Mouse (Mus musculus) hindbrain, embryonic 15.5 days (tissue): ENCODE results near the gene Rbms1. TPM values are rescaled to one million over a fixed set of nuclear protein-coding genes. Genes with fewer than 3 reads are reported as not detected.

Experiments used
- ATAC-seq: fragments of 200-750 bp; cut with Nextera tagmentation; 2 replicates; pipeline ENCODE4 v1.8.0; 2017; ENCODE audit warnings: low read depth, moderate number of reproducible peaks, moderate TSS enrichment; ENCODE audit not compliant: low FRiP score
- H3K27ac ChIP-seq: fragments of 300-500 bp; sonication (generic); replicated peaks from 2 replicates; pipeline ENCODE4 v1.5.1; 2015; ENCODE audit warnings: mild to moderate bottlenecking, inconsistent platforms
- H3K27me3 ChIP-seq: fragments of 300-500 bp; sonication (generic); 2 replicates; pipeline ENCODE4 v1.6.1; 2015; ENCODE audit warnings: control low read depth, inconsistent platforms
- H3K36me3 ChIP-seq: fragments of 300-500 bp; sonication (generic); 2 replicates; pipeline ENCODE4 v1.6.1; 2015; ENCODE audit warnings: control low read depth, inconsistent platforms
- H3K4me1 ChIP-seq: fragments of 300-500 bp; sonication (generic); replicated peaks from 2 replicates; pipeline ENCODE4 v1.6.1; 2015; ENCODE audit warnings: control low read depth, inconsistent platforms
- H3K4me2 ChIP-seq: fragments of 300-500 bp; sonication (generic); 2 replicates; pipeline ENCODE4 v1.6.1; 2015; ENCODE audit warnings: moderate library complexity, mild to moderate bottlenecking, inconsistent platforms
- H3K4me3 ChIP-seq: fragments of 300-500 bp; sonication (generic); 2 replicates; pipeline ENCODE4 v1.5.1; 2015; ENCODE audit warnings: mild to moderate bottlenecking, inconsistent platforms
- H3K9ac ChIP-seq: fragments of 300-500 bp; sonication (generic); 2 replicates; pipeline ENCODE4 v1.6.1; 2015; ENCODE audit warnings: inconsistent platforms
- H3K9me3 ChIP-seq: fragments of 300-500 bp; sonication (generic); 2 replicates; pipeline ENCODE4 v1.6.1; 2016; ENCODE audit warnings: control low read depth, inconsistent platforms
- WGBS: fragments of 180-500 bp; shearing (Covaris S2); methylation state at CpG from one replicate; pipeline ENCODE4 v1.1.7; 2015; 5-methylcytosine and 5-hydroxymethylcytosine counted together
- polyA plus RNA-seq: library from polyadenylated mRNA; unstranded; fragments of >200 nt; fragmentation: Nextera tagmentation; extraction: Ambion mirVana; gene quantifications from 2 replicates; pipeline ENCODE4 v1.2.1, GENCODE M21; 2015

Gene Rbms1
- polyA plus RNA-seq, 1 experiment from 2014 or later: 77.7 TPM

- no peak for ATAC-seq
- 33% methylated on average over 4 of the region's 4 CpGs for WGBS
Observed at GRCm38 (mm10) chr2:60870450-60870849, 92.5 kb downstream of the Rbms1 start.

GRCm38 (mm10) chr2:60869001-60869743 lies 93.8 kb downstream of the Rbms1 start:
- 83% methylated on average over 12 of the region's 12 CpGs for WGBS
- Histone ChIP-seq H3K27ac (no peak overlapping the region), H3K4me2 (no peak overlapping the region), H3K27me3 (no peaks in the 10 kb centered on the region), H3K9ac (no peak overlapping the region), H3K4me1 (peaks cover 19% of the 10 kb centered on the region), H3K4me3 (no peak overlapping the region), H3K9me3 (no peaks in the 10 kb centered on the region), H3K36me3 (no peaks in the 10 kb centered on the region)
- ATAC-seq: no peak

More at GRCm38 (mm10) chr2:60870450-60870849, 92.5 kb downstream of the Rbms1 start:
- Histone ChIP-seq H3K4me1 (peaks cover 10% of the 10 kb centered on the region; the same call in 1 of the 2 replicates), H3K4me3 (no peak overlapping the region), H3K36me3 (no peaks in the 10 kb centered on the region), H3K9ac (no peak overlapping the region), H3K9me3 (no peaks in the 10 kb centered on the region), H3K27ac (no peak overlapping the region), H3K27me3 (no peaks in the 10 kb centered on the region), H3K4me2 (no peak overlapping the region)

- 78% methylated on average over 4 of the region's 4 CpGs for WGBS
- ATAC-seq: no peak
- H3K4me3 ChIP-seq: no peak overlapping the region
Observed at GRCm38 (mm10) chr2:60868060-60868662, 94.8 kb downstream of the Rbms1 start.

DNA sequence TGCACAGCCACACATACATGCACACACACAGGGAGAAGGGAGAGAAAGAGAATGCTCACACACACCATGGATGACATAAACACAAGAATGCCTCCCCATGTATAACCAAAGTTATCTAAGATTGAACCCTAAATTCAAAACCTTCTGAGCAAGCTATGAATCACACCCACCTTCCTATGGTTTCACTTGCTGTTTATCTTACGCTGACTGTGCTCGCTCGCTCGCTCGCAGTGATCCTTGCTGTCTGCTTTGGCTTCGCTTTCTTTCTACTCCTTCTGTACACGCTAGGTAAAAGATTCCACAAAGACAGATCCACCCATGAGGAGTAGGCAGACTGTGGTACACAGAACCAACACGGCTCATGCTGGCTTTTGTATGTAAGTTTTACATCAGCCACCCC lies 95.7 kb downstream of the Rbms1 start:
- H3K9ac ChIP-seq: no peak overlapping the region
- ATAC-seq: no peak
- no peaks in the 10 kb centered on the region for H3K27me3 ChIP-seq
- H3K9me3 ChIP-seq: no peaks in the 10 kb centered on the region
- WGBS: 96% methylated on average over 8 of the region's 8 CpGs
- H3K4me3 ChIP-seq: no peak overlapping the region
- no peak overlapping the region for H3K27ac ChIP-seq
- no peaks in the 10 kb centered on the region for H3K36me3 ChIP-seq
- peaks cover 23% of the 10 kb centered on the region for H3K4me1 ChIP-seq
- H3K4me2 ChIP-seq: no peak overlapping the region

More at GRCm38 (mm10) chr2:60868060-60868662, 94.8 kb downstream of the Rbms1 start:
- H3K27ac ChIP-seq: no peak overlapping the region
- peaks cover 23% of the 10 kb centered on the region for H3K4me1 ChIP-seq
- no peaks in the 10 kb centered on the region for H3K27me3 ChIP-seq
- H3K4me2 ChIP-seq: no peak overlapping the region
- no peaks in the 10 kb centered on the region for H3K36me3 ChIP-seq
- H3K9ac ChIP-seq: no peak overlapping the region
- no peaks in the 10 kb centered on the region for H3K9me3 ChIP-seq

GRCm38 (mm10) chr2:60865869-60866268 lies 97.1 kb downstream of the Rbms1 start:
- 90% methylated on average over 1 of the region's 1 CpGs for WGBS

GRCm38 (mm10) chr2:60864977-60865376 lies 98.0 kb downstream of the Rbms1 start:
- Histone ChIP-seq H3K9me3 (no peaks in the 10 kb centered on the region), H3K27me3 (no peaks in the 10 kb centered on the region), H3K4me3 (no peak overlapping the region), H3K27ac (no peak overlapping the region), H3K4me1 (peaks cover 20% of the 10 kb centered on the region), H3K9ac (no peak overlapping the region), H3K36me3 (no peaks in the 10 kb centered on the region), H3K4me2 (no peak overlapping the region)
- no peak for ATAC-seq
- 67% methylated on average over 5 of the region's 5 CpGs for WGBS

More at GRCm38 (mm10) chr2:60865869-60866268, 97.1 kb downstream of the Rbms1 start:
- no peak overlapping the region for H3K27ac ChIP-seq
- H3K9ac ChIP-seq: no peak overlapping the region
- H3K36me3 ChIP-seq: no peaks in the 10 kb centered on the region
- no peaks in the 10 kb centered on the region for H3K9me3 ChIP-seq
- H3K4me1 ChIP-seq: peaks cover 20% of the 10 kb centered on the region
- no peak for ATAC-seq
- no peaks in the 10 kb centered on the region for H3K27me3 ChIP-seq
- H3K4me2 ChIP-seq: no peak overlapping the region
- H3K4me3 ChIP-seq: no peak overlapping the region

GRCm38 (mm10) chr2:60864256-60864795 lies 98.7 kb downstream of the Rbms1 start:
- Histone ChIP-seq H3K9ac (no peak overlapping the region), H3K4me1 (peaks cover 20% of the 10 kb centered on the region), H3K27ac (no peak overlapping the region), H3K4me3 (no peak overlapping the region), H3K4me2 (no peak overlapping the region), H3K9me3 (no peaks in the 10 kb centered on the region), H3K27me3 (no peaks in the 10 kb centered on the region), H3K36me3 (no peaks in the 10 kb centered on the region)
- ATAC-seq: no peak
- 80% methylated on average over 5 of the region's 5 CpGs for WGBS

DNA sequence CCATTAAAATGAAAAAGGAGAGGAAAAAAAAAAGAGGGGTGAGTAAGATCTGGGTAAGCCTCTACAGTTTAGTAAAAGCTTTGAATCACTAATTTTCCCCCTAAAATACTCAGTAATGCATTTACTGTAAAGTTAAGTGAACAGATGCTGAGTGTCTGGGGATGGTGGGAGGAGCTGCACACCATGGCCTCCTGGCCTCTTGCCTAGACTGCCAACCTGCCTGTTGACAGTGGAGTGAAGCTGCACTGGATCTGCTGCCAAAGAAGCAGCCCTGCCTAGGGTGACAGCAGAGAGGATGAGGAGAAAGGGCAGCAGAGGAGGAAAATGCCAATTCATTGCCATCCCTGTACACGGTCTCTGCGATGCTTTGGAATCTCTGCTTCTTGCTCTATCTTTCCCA lies 99.2 kb downstream of the Rbms1 start:
- no peaks in the 10 kb centered on the region for H3K9me3 ChIP-seq
- H3K4me1 ChIP-seq: peaks cover 20% of the 10 kb centered on the region
- WGBS: 74% methylated on average over 2 of the region's 2 CpGs
- no peak overlapping the region for H3K27ac ChIP-seq
- H3K4me2 ChIP-seq: no peak overlapping the region
- H3K36me3 ChIP-seq: no peaks in the 10 kb centered on the region
- no peak for ATAC-seq
- H3K9ac ChIP-seq: no peak overlapping the region
- no peak overlapping the region for H3K4me3 ChIP-seq
- H3K27me3 ChIP-seq: no peaks in the 10 kb centered on the region

- WGBS: 96% methylated on average over 8 of the region's 8 CpGs
Observed at GRCm38 (mm10) chr2:60862913-60863711, 99.9 kb downstream of the Rbms1 start.

DNA sequence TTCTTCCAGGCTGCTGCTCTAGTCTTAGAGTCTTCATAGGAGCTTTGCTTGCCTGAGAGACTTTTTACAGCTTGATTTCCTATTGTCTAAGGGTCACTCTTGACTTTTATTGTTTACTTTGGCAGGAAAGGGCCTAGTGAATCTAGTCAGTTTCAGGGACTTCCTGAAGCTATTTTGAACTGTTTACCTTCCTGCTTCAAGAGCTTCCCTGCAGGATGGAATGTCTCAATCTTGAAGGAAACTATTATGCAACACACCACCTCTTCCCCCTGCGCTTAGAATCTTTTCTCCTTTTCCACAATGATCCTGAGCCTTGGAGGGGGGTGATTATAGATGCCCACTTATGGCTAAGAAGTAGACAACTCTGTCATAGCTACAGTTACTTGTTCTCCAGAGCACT lies 104.9 kb downstream of the Rbms1 start:
- no peak overlapping the region for H3K4me2 ChIP-seq
- no peak overlapping the region for H3K4me3 ChIP-seq
- H3K36me3 ChIP-seq: no peaks in the 10 kb centered on the region
- no peaks in the 10 kb centered on the region for H3K9me3 ChIP-seq
- H3K27ac ChIP-seq: no peak overlapping the region
- H3K4me1 ChIP-seq: 0 out of 2 replicates have a peak, but pooled peaks cover 5% of the 10 kb centered on the region
- no peak for ATAC-seq
- no peak overlapping the region for H3K9ac ChIP-seq
- 89% methylated on average over 1 of the region's 1 CpGs for WGBS
- H3K27me3 ChIP-seq: no peaks in the 10 kb centered on the region

More at GRCm38 (mm10) chr2:60862913-60863711, 99.9 kb downstream of the Rbms1 start:
- H3K9ac ChIP-seq: no peak overlapping the region
- no peak overlapping the region for H3K4me2 ChIP-seq
- no peaks in the 10 kb centered on the region for H3K9me3 ChIP-seq
- peaks cover 17% of the 10 kb centered on the region for H3K4me1 ChIP-seq
- ATAC-seq: no peak
- H3K36me3 ChIP-seq: no peaks in the 10 kb centered on the region
- no peak overlapping the region for H3K27ac ChIP-seq
- no peaks in the 10 kb centered on the region for H3K27me3 ChIP-seq
- H3K4me3 ChIP-seq: no peak overlapping the region

DNA sequence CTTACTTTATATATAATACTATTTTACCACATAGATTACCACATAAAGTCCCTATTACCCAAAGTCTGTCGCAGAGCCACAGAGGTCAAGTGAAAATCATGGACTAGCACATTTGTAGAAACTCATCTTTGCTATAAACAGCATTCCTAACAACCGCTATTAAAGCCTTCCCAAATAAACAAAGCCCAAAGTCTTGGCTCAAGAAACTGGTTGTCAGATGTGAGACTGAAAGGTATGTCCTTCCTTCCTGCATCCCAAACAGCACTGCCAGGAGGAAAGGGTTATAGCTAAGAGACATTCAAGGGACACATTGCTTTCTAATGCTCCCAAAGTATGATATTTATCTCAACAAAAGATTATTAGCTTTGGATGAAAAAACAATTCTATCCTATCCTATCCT lies 106.9 kb downstream of the Rbms1 start:
- 87% methylated on average over 2 of the region's 2 CpGs for WGBS
- H3K4me1 ChIP-seq: peaks cover 15% of the 10 kb centered on the region
- no peak for ATAC-seq

GRCm38 (mm10) chr2:60855006-60855405 lies 108.0 kb downstream of the Rbms1 start:
- Histone ChIP-seq H3K4me1 (peaks cover 25% of the 10 kb centered on the region), H3K4me2 (no peak overlapping the region), H3K27me3 (no peaks in the 10 kb centered on the region), H3K9ac (no peak overlapping the region), H3K27ac (no peak overlapping the region), H3K9me3 (no peaks in the 10 kb centered on the region), H3K4me3 (no peak overlapping the region), H3K36me3 (no peaks in the 10 kb centered on the region)
- WGBS: 49% methylated on average over 4 of the region's 4 CpGs
- no peak for ATAC-seq

More for the DNA sequence above, 106.9 kb downstream of the Rbms1 start:
- H3K36me3 ChIP-seq: no peaks in the 10 kb centered on the region
- H3K27ac ChIP-seq: no peak overlapping the region
- no peak overlapping the region for H3K4me2 ChIP-seq
- no peaks in the 10 kb centered on the region for H3K27me3 ChIP-seq
- no peaks in the 10 kb centered on the region for H3K9me3 ChIP-seq
- no peak overlapping the region for H3K9ac ChIP-seq
- H3K4me3 ChIP-seq: no peak overlapping the region
